Mouse (Mus musculus) ES-Bruce4 (cell line): Measurements from ENCODE around the gene Lims1. TPM values are rescaled to one million over a fixed set of nuclear protein-coding genes. Genes with fewer than 3 reads are reported as not detected.

ENCODE experiments used
- H3K27ac ChIP-seq: 2 replicates; pipeline ENCODE4 v1.5.1; 2012; ENCODE audit warnings: low read length, inconsistent platforms; ENCODE audit not compliant: insufficient read depth
- H3K27me3 ChIP-seq: 2 replicates; pipeline ENCODE4 v1.6.1; 2012; ENCODE audit warnings: mild to moderate bottlenecking, low read length, inconsistent platforms; ENCODE audit not compliant: control insufficient read depth, poor library complexity, insufficient read depth, severe bottlenecking
- H3K36me3 ChIP-seq: 2 replicates; pipeline ENCODE4 v1.6.1; 2012; ENCODE audit warnings: inconsistent platforms, mild to moderate bottlenecking, low read length, moderate library complexity; ENCODE audit not compliant: control insufficient read depth, poor library complexity, insufficient read depth, severe bottlenecking
- H3K4me1 ChIP-seq: one replicate; pipeline ENCODE4 v1.8.1; 2011; ENCODE audit warnings: low read length; ENCODE audit not compliant: control insufficient read depth, insufficient read depth
- H3K4me3 ChIP-seq: 2 replicates; pipeline ENCODE4 v1.5.1; 2011; ENCODE audit warnings: low read depth, mild to moderate bottlenecking, low read length
- H3K9ac ChIP-seq: 2 replicates; pipeline ENCODE4 v1.6.1; 2012; ENCODE audit warnings: low read depth, mild to moderate bottlenecking, inconsistent platforms; ENCODE audit not compliant: poor library complexity, severe bottlenecking
- H3K9me3 ChIP-seq: replicated peaks from 2 replicates; pipeline ENCODE4 v1.6.1; 2012; ENCODE audit warnings: mild to moderate bottlenecking, low read length, inconsistent platforms; ENCODE audit not compliant: control insufficient read depth, poor library complexity, insufficient read depth, severe bottlenecking
- CTCF ChIP-seq: IDR thresholded peaks from one replicate; pipeline ENCODE4 v1.8.1; 2011; ENCODE audit warnings: low read depth, low read length
- EP300 ChIP-seq: IDR thresholded peaks from 2 replicates; pipeline ENCODE4 v1.6.1; 2011; ENCODE audit warnings: low read depth, low read length; ENCODE audit not compliant: insufficient read depth
- POLR2A ChIP-seq: IDR thresholded peaks from one replicate; pipeline ENCODE4 v1.8.1; 2011; ENCODE audit warnings: low read length; ENCODE audit not compliant: insufficient read depth
- polyA plus RNA-seq: library from polyadenylated mRNA; stranded (reverse); fragments of >200 nt; gene quantifications from 2 replicates; pipeline ENCODE4 v1.2.4, GENCODE M21; 2011; ENCODE audit warnings: low read depth; ENCODE audit not compliant: missing spikeins, insufficient read depth, insufficient read length

Gene Lims1
- polyA plus RNA-seq, 1 experiment = 58.2 TPM

- Histone ChIP-seq H3K27me3 (no peaks in the 10 kb centered on the region), H3K9me3 (no peaks in the 10 kb centered on the region), H3K4me3 (no peak overlapping the region), H3K27ac (no peak overlapping the region), H3K4me1 (no peaks in the 10 kb centered on the region), H3K9ac (no peak overlapping the region), H3K36me3 (peaks cover 7% of the 10 kb centered on the region)
- TF ChIP-seq EP300 = no peak
- TF ChIP-seq POLR2A = no peak
- no peak for TF ChIP-seq CTCF
These were observed 89.6 kb downstream of the Lims1 start for GRCm38 (mm10) chr10:58412852-58413251.

GRCm38 (mm10) chr10:58416702-58417101, 93.4 kb downstream of the Lims1 start:
- Histone ChIP-seq H3K9me3 (no peaks in the 10 kb centered on the region), H3K27me3 (no peaks in the 10 kb centered on the region), H3K9ac (no peak overlapping the region), H3K4me3 (no peak overlapping the region), H3K36me3 (no peaks in the 10 kb centered on the region; the same call in 1 of the 2 replicates), H3K4me1 (no peaks in the 10 kb centered on the region), H3K27ac (no peak overlapping the region)
- no peak for TF ChIP-seq POLR2A

GRCm38 (mm10) chr10:58418290-58418971, 95.2 kb downstream of the Lims1 start:
- Histone ChIP-seq H3K9me3 (no peaks in the 10 kb centered on the region), H3K27ac (no peak overlapping the region), H3K4me3 (no peak overlapping the region), H3K4me1 (no peaks in the 10 kb centered on the region), H3K27me3 (no peaks in the 10 kb centered on the region), H3K9ac (no peak overlapping the region), H3K36me3 (peaks cover 3% of the 10 kb centered on the region; the same call in 1 of the 2 replicates)
- TF ChIP-seq POLR2A (no peak), EP300 (no peak), CTCF (no peak)

- no peaks in the 10 kb centered on the region for H3K9me3 ChIP-seq
- no peaks in the 10 kb centered on the region for H3K27me3 ChIP-seq
- H3K36me3 ChIP-seq = no peaks in the 10 kb centered on the region
- H3K4me1 ChIP-seq = no peaks in the 10 kb centered on the region
- no peak overlapping the region for H3K27ac ChIP-seq
- H3K4me3 ChIP-seq = no peak overlapping the region
- TF ChIP-seq POLR2A = no peak
- TF ChIP-seq CTCF = no peak
- TF ChIP-seq EP300 = no peak
- H3K9ac ChIP-seq = no peak overlapping the region
These were observed 104.7 kb downstream of the Lims1 start for GRCm38 (mm10) chr10:58427930-58428329.

GRCm38 (mm10) chr10:58445850-58446249, 122.6 kb downstream of the Lims1 start:
- H3K36me3 ChIP-seq = no peaks in the 10 kb centered on the region
- no peaks in the 10 kb centered on the region for H3K9me3 ChIP-seq
- no peaks in the 10 kb centered on the region; the same call in 1 of the 2 replicates for H3K27me3 ChIP-seq
- no peaks in the 10 kb centered on the region for H3K4me1 ChIP-seq
- TF ChIP-seq CTCF = no peak
- TF ChIP-seq EP300 = no peak
- TF ChIP-seq POLR2A = no peak
- peak overlapping the region; percentile 87 for H3K4me3 ChIP-seq
- H3K27ac ChIP-seq = no peak overlapping the region
- peak overlapping the region; percentile 84 for H3K9ac ChIP-seq

GRCm38 (mm10) chr10:58446384-58447279, 123.4 kb downstream of the Lims1 start, which contains the start of gene Ranbp2:
Ranbp2 (plus strand) TSS chr10:58446920.
- H3K9ac ChIP-seq = peak within 1 kb of the TSS; percentile 84
- peak within 1 kb of the TSS; percentile 49 for H3K27ac ChIP-seq
- H3K36me3 ChIP-seq = no peaks in the 10 kb centered on the region
- H3K4me3 ChIP-seq = peak within 1 kb of the TSS; percentile 89
- no peaks in the 10 kb centered on the region for H3K4me1 ChIP-seq
- no peaks in the 10 kb centered on the region for H3K9me3 ChIP-seq
- TF ChIP-seq EP300 (0 out of 2 replicates have a peak, but pooled peaks have one; percentile 15), CTCF (no peak)
- H3K27me3 ChIP-seq = no peaks in the 10 kb centered on the region
